Mouse (Mus musculus) erythroblast, embryonic 14.5 days (primary cell): ENCODE measurements around the gene Sidt1.

Experiments
- GATA1 ChIP-seq: IDR thresholded peaks from 2 replicates; pipeline ENCODE4 v1.6.1; 2012; ENCODE audit warnings: low read length, inconsistent platforms, mixed read lengths
- TAL1 ChIP-seq: IDR thresholded peaks from 3 replicates; pipeline ENCODE4 v1.6.1; 2012; ENCODE audit warnings: low read length, inconsistent platforms, mixed read lengths

GRCm38 (mm10) chr16:44240406-44240805, 92.6 kb downstream of the Sidt1 start:
- TF ChIP-seq GATA1 (no peak), TAL1 (no peak)
